Mouse (Mus musculus): ENCODE results near the gene Mrpl55.

Mrpl55 gene

GRCm38 (mm10) chr11:59191231-59192058 is 10.8 kb upstream of the Mrpl55 start:
- WGBS, result under 1% methylated on average over 59 of the region's 59 CpGs

GRCm38 (mm10) chr11:59192059-59192386 is 10.3 kb upstream of the Mrpl55 start, which contains the start of gene Guk1:
Gene Guk1, minus strand, starts transcription at chr11:59192212.
- WGBS, result 3% methylated on average over 16 of the region's 16 CpGs

GRCm38 (mm10) chr11:59201216-59202002 is 877 bp upstream of the Mrpl55 start:
- WGBS, result 31% methylated on average over 16 of the region's 16 CpGs

- WGBS, result under 1% methylated on average over 67 of the region's 67 CpGs
Measured at GRCm38 (mm10) chr11:59208153-59208831, 6.0 kb downstream of the Mrpl55 start, which contains the start of gene 2310033P09Rik. Gene 2310033P09Rik, plus strand, starts transcription at chr11:59208321.

- 7% methylated on average over 18 of the region's 18 CpGs for WGBS
Measured at GRCm38 (mm10) chr11:59209003-59209441, 6.7 kb downstream of the Mrpl55 start.

- WGBS, result 38% methylated on average over 5 of the region's 5 CpGs
Measured at GRCm38 (mm10) chr11:59209580-59209979, 7.3 kb downstream of the Mrpl55 start.

GRCm38 (mm10) chr11:59210020-59210419 is 7.7 kb downstream of the Mrpl55 start:
- 56% methylated on average over 4 of the region's 4 CpGs for WGBS

GRCm38 (mm10) chr11:59211561-59211960 is 9.3 kb downstream of the Mrpl55 start:
- 73% methylated on average over 9 of the region's 9 CpGs for WGBS

GRCm38 (mm10) chr11:59212320-59212719 is 10.0 kb downstream of the Mrpl55 start:
- WGBS, result 51% methylated on average over 12 of the region's 12 CpGs

- WGBS, result 64% methylated on average over 12 of the region's 12 CpGs
Measured at GRCm38 (mm10) chr11:59212892-59213494, 10.7 kb downstream of the Mrpl55 start.

GRCm38 (mm10) chr11:59216955-59217354 is 14.7 kb downstream of the Mrpl55 start:
- WGBS, result 15% methylated on average over 3 of the region's 3 CpGs

- WGBS, result 73% methylated on average over 4 of the region's 4 CpGs
Measured at GRCm38 (mm10) chr11:59218389-59218998, 16.2 kb downstream of the Mrpl55 start.

- WGBS, result 78% methylated on average over 4 of the region's 4 CpGs
Measured at GRCm38 (mm10) chr11:59222306-59222705, 20.0 kb downstream of the Mrpl55 start.

GRCm38 (mm10) chr11:59224025-59224424 is 21.7 kb downstream of the Mrpl55 start:
- WGBS, result 77% methylated on average over 3 of the region's 3 CpGs

- 39% methylated on average over 2 of the region's 2 CpGs for WGBS
Measured at GRCm38 (mm10) chr11:59224470-59224869, 22.2 kb downstream of the Mrpl55 start.

- WGBS, result 47% methylated on average over 2 of the region's 2 CpGs
Measured at GRCm38 (mm10) chr11:59225167-59225566, 22.9 kb downstream of the Mrpl55 start.

- 17% methylated on average over 3 of the region's 3 CpGs for WGBS
Measured at GRCm38 (mm10) chr11:59226251-59226650, 24.0 kb downstream of the Mrpl55 start.

GRCm38 (mm10) chr11:59226787-59227603 is 24.7 kb downstream of the Mrpl55 start:
- 2% methylated on average over 21 of the region's 21 CpGs for WGBS

GRCm38 (mm10) chr11:59227604-59228121 is 25.4 kb downstream of the Mrpl55 start:
- 1% methylated on average over 51 of the region's 51 CpGs for WGBS

Measured in cerebral cortex, adult 2 months (tissue).